Mouse (Mus musculus) midbrain, postnatal 0 days (tissue): ENCODE results near the gene Ldha. TPM values are rescaled to one million over a fixed set of nuclear protein-coding genes. Genes with fewer than 3 reads are reported as not detected.

Source experiments
- ATAC-seq: fragments of 200-750 bp; cut with Nextera tagmentation; 2 replicates; pipeline ENCODE4 v1.8.0; 2017; ENCODE audit warnings: moderate number of reproducible peaks, mild to moderate bottlenecking, moderate TSS enrichment, moderate library complexity; ENCODE audit not compliant: low FRiP score
- DNase-seq: peaks from one replicate; pipeline ENCODE4 v3.0.0-alpha.2; 2015; ENCODE audit warnings: low spot score
- H3K27ac ChIP-seq: fragments of 300-500 bp; sonication (generic); 2 replicates; pipeline ENCODE4 v1.5.1; 2014; ENCODE audit warnings: low read depth, mild to moderate bottlenecking, low read length, mixed read lengths
- H3K27me3 ChIP-seq: fragments of 300-500 bp; sonication (generic); 2 replicates; pipeline ENCODE4 v1.6.1; 2014; ENCODE audit warnings: low read length, control low read depth, mixed read lengths; ENCODE audit not compliant: insufficient read depth
- H3K36me3 ChIP-seq: fragments of 300-500 bp; sonication (generic); 2 replicates; pipeline ENCODE4 v1.6.1; 2014; ENCODE audit warnings: low read length, control low read depth, mixed read lengths; ENCODE audit not compliant: insufficient read depth
- H3K4me1 ChIP-seq: fragments of 300-500 bp; sonication (generic); 2 replicates; pipeline ENCODE4 v1.6.1; 2014; ENCODE audit warnings: mild to moderate bottlenecking, control low read depth, antibody characterized with exemption, low read length, mixed read lengths; ENCODE audit not compliant: insufficient read depth
- H3K4me2 ChIP-seq: fragments of 300-500 bp; sonication (generic); 2 replicates; pipeline ENCODE4 v1.6.1; 2014; ENCODE audit warnings: low read depth, mild to moderate bottlenecking, low read length, mixed read lengths; ENCODE audit not compliant: poor library complexity, severe bottlenecking
- H3K4me3 ChIP-seq: fragments of 300-500 bp; sonication (generic); 2 replicates; pipeline ENCODE4 v1.5.1; 2014; ENCODE audit warnings: low read depth, mild to moderate bottlenecking, low read length, moderate library complexity
- H3K9ac ChIP-seq: fragments of 300-500 bp; sonication (generic); replicated peaks from 2 replicates; pipeline ENCODE4 v1.6.1; 2014; ENCODE audit warnings: mild to moderate bottlenecking, low read length, moderate library complexity, mixed read lengths; ENCODE audit not compliant: poor library complexity, severe bottlenecking
- H3K9me3 ChIP-seq: fragments of 300-500 bp; sonication (generic); 2 replicates; pipeline ENCODE4 v1.6.1; 2016; ENCODE audit warnings: low read length, control low read depth
- CTCF ChIP-seq: IDR thresholded peaks from 2 replicates; pipeline ENCODE4 v1.5.1; 2016; ENCODE audit warnings: antibody characterized with exemption, mild to moderate bottlenecking
- WGBS: fragments of 180-500 bp; shearing (Covaris S2); extraction: QIAGEN DNeasy Blood & Tissue Kit; methylation state at CpG from one replicate; pipeline ENCODE4 v1.1.7; 2014; 5-methylcytosine and 5-hydroxymethylcytosine counted together
- polyA plus RNA-seq: library from polyadenylated mRNA; unstranded; fragments of >200 nt; fragmentation: Nextera tagmentation; extraction: Ambion mirVana; gene quantifications from 2 replicates; pipeline ENCODE4 v1.2.1, GENCODE M21; 2015
- total RNA-seq: library from RNA; depleted of rRNA; stranded (reverse); fragments of >200 nt; gene quantifications from 2 replicates; pipeline ENCODE4 v1.2.3, GENCODE M21; 2014

Ldha gene
- total and polyA plus RNA-seq, 2 experiments from 2014 or later = 345 to 604 TPM

- peak; percentile 65 for TF ChIP-seq CTCF
- Histone ChIP-seq H3K9ac (peak overlapping the region; percentile 84), H3K4me2 (peak overlapping the region; percentile 90), H3K27ac (peak overlapping the region; percentile 77), H3K36me3 (peaks cover 22% of the 10 kb centered on the region), H3K4me3 (peak overlapping the region; percentile 73), H3K9me3 (no peaks in the 10 kb centered on the region), H3K4me1 (peaks cover 6% of the 10 kb centered on the region), H3K27me3 (no peaks in the 10 kb centered on the region)
- DNase-seq (peak; percentile 92), ATAC-seq (peak; percentile 74)
- 2% methylated on average over 28 of the region's 28 CpGs for WGBS
Measured at GRCm38 (mm10) chr7:46846486-46847244, 5.4 kb downstream of the Ldha start.

- Histone ChIP-seq H3K4me2 (no peak overlapping the region), H3K4me1 (peaks cover 6% of the 10 kb centered on the region), H3K36me3 (peaks cover 44% of the 10 kb centered on the region), H3K4me3 (no peak overlapping the region), H3K9me3 (no peaks in the 10 kb centered on the region), H3K27me3 (no peaks in the 10 kb centered on the region), H3K27ac (no peak overlapping the region), H3K9ac (no peak overlapping the region)
- 80% methylated on average over 5 of the region's 5 CpGs for WGBS
- ATAC-seq (no peak), DNase-seq (no peak)
- no peak for TF ChIP-seq CTCF
Measured at GRCm38 (mm10) chr7:46849287-46849686, 8.0 kb downstream of the Ldha start.

- ATAC-seq = no peak
- Histone ChIP-seq H3K27me3 (no peaks in the 10 kb centered on the region), H3K4me2 (no peak overlapping the region), H3K36me3 (peaks cover 51% of the 10 kb centered on the region), H3K9ac (no peak overlapping the region), H3K4me1 (no peaks in the 10 kb centered on the region), H3K9me3 (no peaks in the 10 kb centered on the region), H3K4me3 (no peak overlapping the region), H3K27ac (no peak overlapping the region)
- peak; percentile 18 for DNase-seq
- 55% methylated on average over 7 of the region's 7 CpGs for WGBS
- peak; percentile 26 for TF ChIP-seq CTCF
Measured at GRCm38 (mm10) chr7:46851026-46851425, 9.8 kb downstream of the Ldha start.

GRCm38 (mm10) chr7:46852666-46853065 is 11.4 kb downstream of the Ldha start:
- Histone ChIP-seq H3K9me3 (no peaks in the 10 kb centered on the region), H3K4me2 (no peak overlapping the region), H3K27me3 (no peaks in the 10 kb centered on the region), H3K36me3 (peaks cover 52% of the 10 kb centered on the region), H3K9ac (no peak overlapping the region), H3K4me3 (no peak overlapping the region), H3K27ac (no peak overlapping the region), H3K4me1 (no peaks in the 10 kb centered on the region)
- DNase-seq = no peak
- no peak for TF ChIP-seq CTCF
- ATAC-seq = no peak
- WGBS = 96% methylated on average over 1 of the region's 1 CpGs

GRCm38 (mm10) chr7:46853365-46853764 is 12.1 kb downstream of the Ldha start:
- DNase-seq = no peak
- Histone ChIP-seq H3K4me1 (no peaks in the 10 kb centered on the region), H3K9me3 (no peaks in the 10 kb centered on the region), H3K27ac (no peak overlapping the region), H3K36me3 (peaks cover 52% of the 10 kb centered on the region), H3K4me3 (no peak overlapping the region), H3K27me3 (no peaks in the 10 kb centered on the region), H3K9ac (no peak overlapping the region), H3K4me2 (no peak overlapping the region)
- no peak for TF ChIP-seq CTCF
- WGBS = 90% methylated on average over 9 of the region's 9 CpGs
- no peak for ATAC-seq

GRCm38 (mm10) chr7:46855866-46856560 is 14.7 kb downstream of the Ldha start:
- Histone ChIP-seq H3K27me3 (no peaks in the 10 kb centered on the region), H3K9me3 (no peaks in the 10 kb centered on the region), H3K36me3 (peaks cover 35% of the 10 kb centered on the region), H3K4me1 (no peaks in the 10 kb centered on the region), H3K27ac (no peak overlapping the region), H3K4me2 (no peak overlapping the region), H3K4me3 (no peak overlapping the region), H3K9ac (no peak overlapping the region)
- WGBS = 72% methylated on average over 7 of the region's 7 CpGs
- DNase-seq = no peak
- no peak for ATAC-seq
- TF ChIP-seq CTCF = no peak
